Mouse (Mus musculus) limb, embryonic 11.5 days (tissue): ENCODE results near the gene Shisa4. TPM values are rescaled to one million over a fixed set of nuclear protein-coding genes. Genes with fewer than 3 reads are reported as not detected.

Source experiments
- ATAC-seq: fragments of 200-750 bp; cut with Nextera tagmentation; 2 replicates; pipeline ENCODE4 v1.8.0; 2017; ENCODE audit warnings: low read depth; ENCODE audit not compliant: insufficient number of reproducible peaks, low FRiP score, low TSS enrichment
- DNase-seq: peaks from one replicate; pipeline ENCODE4 v3.0.0-alpha.2; 2015; ENCODE audit warnings: low spot score
- H3K27ac ChIP-seq: fragments of 300-500 bp; sonication (generic); replicated peaks from 2 replicates; pipeline ENCODE4 v1.5.1; 2014; ENCODE audit warnings: low read depth, mild to moderate bottlenecking, low read length
- H3K27me3 ChIP-seq: fragments of 300-500 bp; sonication (generic); 2 replicates; pipeline ENCODE4 v1.6.1; 2014; ENCODE audit warnings: mild to moderate bottlenecking, low read length, mixed read lengths; ENCODE audit not compliant: control insufficient read depth, insufficient read depth
- H3K36me3 ChIP-seq: fragments of 300-500 bp; sonication (generic); 2 replicates; pipeline ENCODE4 v1.6.1; 2014; ENCODE audit warnings: mild to moderate bottlenecking, low read length, moderate library complexity, mixed read lengths; ENCODE audit not compliant: control insufficient read depth, insufficient read depth
- H3K4me1 ChIP-seq: fragments of 300-500 bp; sonication (generic); 2 replicates; pipeline ENCODE4 v1.6.1; 2014; ENCODE audit warnings: low read length, mixed read lengths; ENCODE audit not compliant: control insufficient read depth, insufficient read depth
- H3K4me2 ChIP-seq: fragments of 300-500 bp; sonication (generic); 2 replicates; pipeline ENCODE4 v1.6.1; 2014; ENCODE audit warnings: low read depth, mild to moderate bottlenecking, moderate library complexity; ENCODE audit not compliant: severe bottlenecking
- H3K4me3 ChIP-seq: fragments of 300-500 bp; sonication (generic); 2 replicates; pipeline ENCODE4 v1.5.1; 2014; ENCODE audit warnings: low read depth, low read length
- H3K9ac ChIP-seq: fragments of 300-500 bp; sonication (generic); 2 replicates; pipeline ENCODE4 v1.6.1; 2014; ENCODE audit warnings: mild to moderate bottlenecking, low read length
- H3K9me3 ChIP-seq: fragments of 300-500 bp; sonication (generic); 2 replicates; pipeline ENCODE4 v1.6.1; 2016; ENCODE audit warnings: low read length; ENCODE audit not compliant: control insufficient read depth
- WGBS: fragments of 180-500 bp; shearing (Covaris S2); extraction: QIAGEN DNeasy Blood & Tissue Kit; methylation state at CpG from one replicate; pipeline ENCODE4 v1.1.7; 2014; 5-methylcytosine and 5-hydroxymethylcytosine counted together
- polyA plus RNA-seq: library from polyadenylated mRNA; unstranded; fragments of >200 nt; fragmentation: Nextera tagmentation; extraction: Ambion mirVana; gene quantifications from 2 replicates; pipeline ENCODE4 v1.2.1, GENCODE M21; 2014

Gene Shisa4
- polyA plus RNA-seq, 1 experiment from 2014 or later: 40.3 TPM

DNA sequence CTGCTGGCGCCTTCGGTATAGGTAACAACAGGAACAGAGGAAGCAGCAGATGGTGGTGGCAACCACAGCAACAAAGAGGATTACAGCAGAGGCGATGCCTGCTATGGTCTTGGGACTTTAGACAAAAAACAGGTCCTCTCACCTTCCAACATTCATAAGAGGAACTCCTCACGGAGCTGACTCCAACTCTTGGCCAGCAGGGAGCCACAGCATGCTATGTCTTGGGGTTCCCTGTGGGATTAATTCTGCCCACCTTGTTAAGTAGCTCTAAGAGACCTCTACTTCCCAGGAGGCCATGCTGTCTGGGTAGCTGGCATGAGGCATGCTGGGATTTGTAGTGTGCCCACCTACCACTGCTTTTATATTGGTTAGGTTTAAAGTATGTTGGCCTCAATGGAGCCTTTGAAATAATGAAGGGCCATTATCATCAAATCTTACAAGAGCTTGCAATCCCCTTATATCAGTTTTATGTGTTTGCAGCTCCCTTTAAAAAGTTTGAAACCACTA lies 1.8 kb downstream of the Shisa4 start:
- Histone ChIP-seq H3K27ac (no peak overlapping the region), H3K4me3 (no peak overlapping the region), H3K4me1 (peaks cover 18% of the 10 kb centered on the region), H3K9ac (no peak overlapping the region), H3K27me3 (no peaks in the 10 kb centered on the region), H3K36me3 (no peaks in the 10 kb centered on the region; the same call in 1 of the 2 replicates), H3K9me3 (no peaks in the 10 kb centered on the region), H3K4me2 (peak overlapping the region; percentile 1; the same call in 1 of the 2 replicates)
- ATAC-seq (no peak), DNase-seq (no peak)
- WGBS: 67% methylated on average over 4 of the region's 4 CpGs

DNA sequence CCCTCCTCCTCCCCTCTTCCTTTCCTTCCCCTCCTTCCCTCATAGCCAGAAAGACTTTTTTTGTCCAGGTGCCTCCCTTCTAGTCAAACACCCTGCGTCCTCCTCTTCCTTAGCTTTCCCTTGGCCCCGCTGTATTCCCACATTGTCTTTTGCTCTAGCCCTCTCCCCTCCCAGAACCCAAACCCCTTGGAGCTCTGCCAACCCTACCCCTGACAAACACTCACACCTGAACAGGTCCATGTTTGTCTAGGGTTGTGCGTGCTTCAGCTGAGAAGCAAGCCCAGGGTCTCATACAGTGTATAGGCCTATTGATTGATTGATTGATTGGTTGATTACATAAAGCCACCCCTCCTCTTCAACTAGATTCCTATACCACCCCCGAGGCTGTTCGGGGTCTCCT lies 5.6 kb downstream of the Shisa4 start:
- 87% methylated on average over 5 of the region's 5 CpGs for whole genome bisulfite sequencing
- H3K4me1 ChIP-seq: peaks cover 16% of the 10 kb centered on the region; the same call in 1 of the 2 replicates
- H3K27ac ChIP-seq: no peak overlapping the region
- H3K36me3 ChIP-seq: no peaks in the 10 kb centered on the region; the same call in 1 of the 2 replicates
- ATAC-seq: no peak
- no peaks in the 10 kb centered on the region for H3K27me3 ChIP-seq
- no peaks in the 10 kb centered on the region for H3K9me3 ChIP-seq
- H3K4me3 ChIP-seq: no peak overlapping the region
- no peak for DNase-seq
- no peak overlapping the region for H3K4me2 ChIP-seq
- H3K9ac ChIP-seq: no peak overlapping the region

DNA sequence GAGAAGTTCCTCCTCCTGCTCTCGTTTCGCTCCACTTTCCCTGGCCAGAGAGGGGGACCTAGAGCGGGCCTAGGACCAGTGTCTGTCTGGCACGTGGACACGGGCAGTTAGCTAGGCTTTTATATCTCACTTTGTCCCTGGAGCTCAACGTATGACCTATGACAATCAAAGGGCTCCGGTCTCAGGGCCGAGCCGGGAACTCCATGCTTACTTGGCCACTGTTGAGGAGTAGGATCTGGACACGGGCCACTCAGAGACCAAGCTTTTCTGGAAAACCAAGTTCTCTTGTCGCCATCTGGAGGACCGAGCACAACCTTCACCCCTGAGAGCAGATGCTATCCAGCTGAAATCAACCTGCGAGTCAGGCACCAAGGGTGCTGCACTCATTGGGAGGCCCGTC lies 6.1 kb downstream of the Shisa4 start:
- Histone ChIP-seq H3K36me3 (no peaks in the 10 kb centered on the region; the same call in 1 of the 2 replicates), H3K9me3 (no peaks in the 10 kb centered on the region), H3K9ac (0 out of 2 replicates have a peak overlapping the region, but pooled peaks have one; percentile 48), H3K4me1 (peaks cover 11% of the 10 kb centered on the region; the same call in 1 of the 2 replicates), H3K27ac (no peak overlapping the region), H3K4me2 (peak overlapping the region; percentile 88), H3K4me3 (peak overlapping the region; percentile 32), H3K27me3 (no peaks in the 10 kb centered on the region)
- DNase-seq (peak; percentile 57), ATAC-seq (no peak)
- 9% methylated on average over 14 of the region's 14 CpGs for WGBS

- WGBS: under 1% methylated on average over 20 of the region's 20 CpGs
- Histone ChIP-seq H3K9ac (peak overlapping the region; percentile 48), H3K27ac (no peak overlapping the region), H3K9me3 (no peaks in the 10 kb centered on the region), H3K4me3 (peak overlapping the region; percentile 32), H3K4me1 (peaks cover 9% of the 10 kb centered on the region; the same call in 1 of the 2 replicates), H3K36me3 (no peaks in the 10 kb centered on the region; the same call in 1 of the 2 replicates), H3K27me3 (no peaks in the 10 kb centered on the region), H3K4me2 (peak overlapping the region; percentile 88)
- DNase-seq (peak; percentile 92), ATAC-seq (peak; percentile 58)
Measured at GRCm38 (mm10) chr1:135368245-135368644, 6.8 kb downstream of the Shisa4 start.

DNA sequence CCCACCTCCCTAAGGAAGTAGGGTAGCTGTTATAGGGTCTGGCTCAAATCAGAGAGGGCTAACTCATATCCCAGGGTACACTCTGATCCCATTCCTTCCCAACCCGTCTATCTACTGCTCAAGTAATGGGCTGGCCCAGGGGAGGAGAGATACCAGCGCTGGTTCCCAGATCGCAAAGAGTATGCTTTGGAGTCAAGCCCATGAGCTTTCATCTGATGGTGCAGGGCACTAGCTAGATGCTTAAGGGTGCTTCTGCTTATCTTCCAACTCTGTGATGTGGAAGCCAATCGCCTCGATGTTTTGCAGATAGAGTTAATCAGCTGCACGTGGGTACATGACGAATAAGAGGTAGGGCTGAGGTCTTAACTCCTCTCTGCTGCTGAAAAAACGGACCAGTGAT lies 7.4 kb downstream of the Shisa4 start:
- no peak for ATAC-seq

DNA sequence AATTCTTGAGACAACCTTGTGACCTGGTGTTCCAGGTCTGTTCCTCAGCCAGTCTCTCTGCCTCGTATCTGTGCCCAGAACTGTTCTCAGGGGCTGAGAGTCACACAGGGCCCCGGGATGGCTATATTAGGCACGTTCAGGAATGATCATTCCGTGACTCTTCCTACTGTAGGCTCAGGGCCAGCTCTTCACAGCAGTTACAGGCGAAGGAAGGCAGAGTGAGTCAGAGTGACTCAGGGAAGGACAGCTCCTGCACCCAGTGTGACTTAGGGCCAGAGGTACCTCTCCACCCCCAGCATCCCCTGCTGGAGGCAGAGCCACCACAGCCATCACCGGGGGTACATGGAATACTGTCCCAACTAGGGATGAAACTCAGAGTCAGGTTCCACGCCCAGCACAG lies 8.0 kb downstream of the Shisa4 start:
- H3K4me3 ChIP-seq: no peak overlapping the region
- DNase-seq (no peak), ATAC-seq (no peak)
- H3K4me2 ChIP-seq: no peak overlapping the region
- no peak overlapping the region for H3K9ac ChIP-seq
- H3K9me3 ChIP-seq: no peaks in the 10 kb centered on the region
- H3K27ac ChIP-seq: no peak overlapping the region
- peaks cover 9% of the 10 kb centered on the region; the same call in 1 of the 2 replicates for H3K4me1 ChIP-seq
- no peaks in the 10 kb centered on the region; the same call in 1 of the 2 replicates for H3K36me3 ChIP-seq
- no peaks in the 10 kb centered on the region for H3K27me3 ChIP-seq
- 80% methylated on average over 7 of the region's 7 CpGs for WGBS

More for the DNA sequence above, 7.4 kb downstream of the Shisa4 start:
- no peak for DNase-seq
- H3K4me3 ChIP-seq: no peak overlapping the region
- peaks cover 9% of the 10 kb centered on the region; the same call in 1 of the 2 replicates for H3K4me1 ChIP-seq
- no peaks in the 10 kb centered on the region for H3K27me3 ChIP-seq
- H3K27ac ChIP-seq: no peak overlapping the region
- WGBS: 75% methylated on average over 8 of the region's 8 CpGs
- H3K9ac ChIP-seq: no peak overlapping the region
- H3K9me3 ChIP-seq: no peaks in the 10 kb centered on the region
- no peak overlapping the region for H3K4me2 ChIP-seq
- no peaks in the 10 kb centered on the region; the same call in 1 of the 2 replicates for H3K36me3 ChIP-seq

DNA sequence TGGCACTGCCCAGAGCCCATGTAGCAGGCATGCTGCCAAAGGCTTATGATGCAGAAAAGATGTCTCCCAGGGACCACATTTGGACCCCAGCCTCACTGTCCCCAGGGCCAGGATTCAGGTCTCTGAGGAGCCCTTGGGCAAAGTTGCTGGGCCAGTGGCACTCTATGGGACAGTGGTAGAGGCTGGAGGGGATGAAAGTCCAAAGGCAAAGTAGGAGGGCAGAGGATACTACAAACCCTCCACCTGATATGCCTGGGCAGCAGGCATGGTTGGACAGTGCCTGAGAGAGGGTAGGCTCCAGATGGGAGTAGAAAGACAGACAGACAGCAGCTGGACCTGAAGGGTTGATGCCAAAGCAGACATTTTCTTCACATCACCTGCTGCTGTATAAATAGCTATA lies 8.7 kb downstream of the Shisa4 start:
- Histone ChIP-seq H3K4me3 (no peak overlapping the region), H3K4me2 (no peak overlapping the region)
- DNase-seq: no peak

GRCm38 (mm10) chr1:135363446-135363845 lies 11.6 kb downstream of the Shisa4 start:
- H3K27me3 ChIP-seq: no peaks in the 10 kb centered on the region
- H3K4me2 ChIP-seq: no peak overlapping the region
- no peak overlapping the region for H3K9ac ChIP-seq
- 91% methylated on average over 8 of the region's 8 CpGs for WGBS
- H3K36me3 ChIP-seq: no peaks in the 10 kb centered on the region
- H3K4me3 ChIP-seq: no peak overlapping the region
- DNase-seq (no peak), ATAC-seq (no peak)
- H3K4me1 ChIP-seq: peaks cover 3% of the 10 kb centered on the region; the same call in 1 of the 2 replicates
- no peaks in the 10 kb centered on the region for H3K9me3 ChIP-seq
- no peak overlapping the region for H3K27ac ChIP-seq

More for the DNA sequence above, 8.7 kb downstream of the Shisa4 start:
- H3K9me3 ChIP-seq: no peaks in the 10 kb centered on the region
- H3K27me3 ChIP-seq: no peaks in the 10 kb centered on the region
- peaks cover 9% of the 10 kb centered on the region; the same call in 1 of the 2 replicates for H3K4me1 ChIP-seq
- ATAC-seq: no peak
- H3K36me3 ChIP-seq: no peaks in the 10 kb centered on the region
- H3K9ac ChIP-seq: no peak overlapping the region
- no peak overlapping the region for H3K27ac ChIP-seq

GRCm38 (mm10) chr1:135362115-135362514 lies 12.9 kb downstream of the Shisa4 start:
- ATAC-seq (no peak), DNase-seq (no peak)
- no peaks in the 10 kb centered on the region for H3K9me3 ChIP-seq
- no peaks in the 10 kb centered on the region for H3K36me3 ChIP-seq
- H3K9ac ChIP-seq: no peak overlapping the region
- H3K4me1 ChIP-seq: no peaks in the 10 kb centered on the region
- H3K27ac ChIP-seq: no peak overlapping the region
- H3K4me3 ChIP-seq: no peak overlapping the region
- no peak overlapping the region for H3K4me2 ChIP-seq
- H3K27me3 ChIP-seq: no peaks in the 10 kb centered on the region
